Mouse (Mus musculus): Measurements from ENCODE around the gene Cpeb3.

Cpeb3 gene

DNA sequence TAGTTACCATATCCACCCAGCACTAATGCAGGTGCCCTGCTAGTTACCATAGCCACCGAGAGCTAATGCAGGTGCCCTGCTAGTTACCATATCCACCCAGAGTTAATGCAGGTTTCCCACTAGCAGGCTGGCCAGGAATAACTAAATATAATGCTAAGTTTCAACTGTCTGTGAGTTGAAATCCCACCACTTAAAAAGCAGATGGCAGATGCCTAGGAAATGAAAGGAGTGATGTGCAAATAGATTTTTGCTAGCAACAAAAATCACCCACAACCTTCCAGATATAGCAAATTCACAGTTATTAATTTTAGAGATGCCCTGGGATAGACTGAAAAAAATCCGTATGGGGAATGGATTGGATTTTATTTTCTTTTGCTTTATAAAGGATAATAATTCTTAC, 176.0 kb downstream of the Cpeb3 start:
- no peak for DNase-seq (ENCODE audit: low read depth, low spot score)

DNA sequence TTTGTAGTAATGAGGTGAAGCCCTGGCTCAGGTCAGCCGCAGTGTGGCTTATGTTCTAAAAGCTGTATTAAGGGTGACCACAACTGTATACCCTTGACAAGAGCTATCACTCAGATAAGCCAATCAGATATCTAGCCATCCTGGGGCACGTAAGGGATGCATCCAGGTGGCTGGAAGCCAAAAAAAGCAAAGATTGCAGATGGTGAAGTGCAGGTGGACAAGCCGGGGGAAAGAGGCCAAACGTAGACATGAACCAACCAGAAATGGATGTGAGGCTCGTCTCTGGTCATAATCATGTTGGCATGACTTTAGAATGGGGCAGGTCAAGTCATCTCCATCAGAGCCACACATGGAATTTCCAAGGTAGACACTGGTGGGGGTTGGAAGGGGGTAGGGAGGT, 177.0 kb downstream of the Cpeb3 start:
- no peak for DNase-seq (ENCODE audit: low read depth, low spot score)

DNA sequence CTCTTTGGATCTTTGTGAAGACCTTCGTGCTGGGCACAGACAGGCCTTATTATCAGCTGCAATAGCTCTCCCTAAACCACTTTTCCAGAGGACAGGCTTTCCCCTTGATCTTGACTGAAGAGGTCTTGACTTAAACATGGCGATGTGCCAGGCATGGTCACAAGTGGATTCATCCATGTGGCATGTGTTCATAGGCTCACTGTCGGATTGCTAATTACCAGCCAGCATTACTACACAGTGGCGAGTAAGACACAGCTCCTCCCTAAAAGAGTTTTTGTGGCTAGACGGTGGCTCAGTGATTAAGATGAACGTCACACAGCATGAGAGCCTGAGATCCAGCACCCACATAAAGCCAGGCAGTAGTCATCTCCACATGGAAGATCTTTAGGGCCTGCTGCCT, 178.6 kb downstream of the Cpeb3 start:
- no peak for DNase-seq (ENCODE audit: low read depth, low spot score)

DNA sequence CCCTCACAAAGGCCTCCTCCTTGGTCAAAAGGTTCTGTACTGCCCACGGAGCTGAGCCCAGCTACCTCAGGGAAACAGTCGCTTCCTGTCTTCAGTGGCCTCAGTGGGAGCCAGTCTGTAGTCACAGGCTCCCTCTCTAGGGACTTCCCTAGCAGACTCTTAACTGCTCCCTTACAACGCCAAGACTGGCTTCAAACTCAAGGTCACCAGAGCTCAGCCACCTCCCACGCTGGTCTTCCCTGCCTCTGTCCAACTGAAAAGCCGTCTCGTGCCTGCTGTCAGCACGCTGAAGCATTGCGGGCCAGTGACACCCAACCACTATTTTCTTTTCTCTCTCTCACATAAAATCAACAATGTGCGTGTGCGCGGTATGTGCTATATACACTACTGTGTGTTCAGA, 182.0 kb downstream of the Cpeb3 start:
- peak; percentile 43 for DNase-seq (ENCODE audit: low read depth, low spot score)

DNA sequence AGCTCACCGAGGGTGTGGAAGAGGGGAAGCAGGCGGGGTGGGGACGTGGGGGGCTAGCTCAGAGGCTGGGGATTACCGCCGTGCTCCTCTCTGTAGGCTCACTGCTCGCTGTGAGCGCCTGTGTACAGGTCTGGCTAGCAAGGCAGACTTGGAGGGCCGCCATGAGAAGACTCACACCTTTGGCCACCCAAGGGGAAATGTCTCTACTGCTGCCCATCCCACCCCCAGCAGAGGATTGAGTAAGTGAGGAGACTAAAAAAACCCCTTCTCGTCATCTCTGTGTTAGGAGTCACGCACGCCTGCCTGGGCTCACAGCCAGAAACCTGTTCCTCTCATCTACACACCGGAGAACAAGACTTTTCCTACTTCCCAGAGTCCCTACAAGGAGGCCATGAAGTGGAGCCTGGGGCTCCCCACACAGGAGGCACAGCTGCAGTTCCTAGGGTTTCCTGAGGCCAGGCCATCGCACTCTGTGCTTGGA, 182.5 kb downstream of the Cpeb3 start:
- DNase-seq (ENCODE audit: low read depth, low spot score) = peak; percentile 15

DNA sequence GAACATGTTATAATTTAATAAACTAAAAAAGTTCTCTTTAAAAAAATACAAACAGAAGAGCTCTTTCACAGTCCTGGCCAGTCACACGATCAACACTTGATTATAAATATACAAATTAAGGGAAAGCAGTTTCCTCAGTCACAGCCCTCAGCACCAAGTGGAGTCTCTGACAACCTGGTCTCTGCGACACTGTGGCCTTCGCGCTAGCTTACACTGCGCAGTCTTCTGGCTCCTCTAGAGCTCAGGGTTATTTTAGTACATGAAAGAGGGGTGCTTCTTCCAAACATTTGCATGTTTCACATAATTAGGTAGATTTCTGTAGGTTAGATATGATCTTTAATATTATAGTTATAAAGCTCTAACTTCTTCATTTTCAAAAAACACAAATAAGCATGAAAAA, 186.3 kb downstream of the Cpeb3 start:
- DNase-seq (ENCODE audit: low read depth, low spot score) = no peak

DNA sequence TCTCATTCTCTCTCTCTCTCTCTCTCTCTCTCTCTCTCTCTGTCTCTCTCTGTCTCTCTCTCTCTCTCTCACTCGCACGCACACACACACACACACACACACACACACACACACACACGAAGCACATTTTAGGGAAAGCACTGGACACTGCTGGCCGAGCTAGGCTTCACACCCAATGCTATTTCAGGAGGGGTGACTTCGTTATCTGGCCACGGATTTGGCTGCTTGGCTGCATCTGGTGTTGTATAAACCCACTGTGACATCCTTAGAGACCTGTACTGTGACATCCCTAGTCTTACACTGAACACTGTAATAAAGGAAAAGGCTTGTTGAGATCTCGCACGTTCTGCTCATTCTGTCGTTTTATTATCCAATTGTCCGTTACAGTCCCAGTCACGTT, 187.4 kb downstream of the Cpeb3 start:
- DNase-seq (ENCODE audit: low read depth, low spot score) = no peak

DNA sequence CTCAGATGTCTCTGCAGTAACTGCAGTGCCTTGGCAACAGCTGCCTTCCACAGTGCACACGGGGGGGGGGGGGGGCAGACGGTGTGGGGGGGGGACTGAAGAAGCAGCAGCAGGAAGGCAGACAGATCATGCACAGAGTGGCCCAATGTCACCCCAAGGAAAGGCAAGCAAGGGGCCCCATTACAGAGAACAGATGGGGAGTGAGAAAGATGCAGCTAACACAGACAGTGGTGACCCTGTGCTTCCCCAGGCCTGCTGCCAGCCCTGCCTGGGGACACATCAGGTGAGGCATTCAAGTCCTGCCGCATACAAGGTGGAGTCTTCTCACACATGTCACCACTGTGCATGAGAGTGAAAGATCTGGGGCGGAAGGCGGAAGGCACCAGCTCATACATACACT, 187.9 kb downstream of the Cpeb3 start:
- DNase-seq (ENCODE audit: low read depth, low spot score) = no peak

DNA sequence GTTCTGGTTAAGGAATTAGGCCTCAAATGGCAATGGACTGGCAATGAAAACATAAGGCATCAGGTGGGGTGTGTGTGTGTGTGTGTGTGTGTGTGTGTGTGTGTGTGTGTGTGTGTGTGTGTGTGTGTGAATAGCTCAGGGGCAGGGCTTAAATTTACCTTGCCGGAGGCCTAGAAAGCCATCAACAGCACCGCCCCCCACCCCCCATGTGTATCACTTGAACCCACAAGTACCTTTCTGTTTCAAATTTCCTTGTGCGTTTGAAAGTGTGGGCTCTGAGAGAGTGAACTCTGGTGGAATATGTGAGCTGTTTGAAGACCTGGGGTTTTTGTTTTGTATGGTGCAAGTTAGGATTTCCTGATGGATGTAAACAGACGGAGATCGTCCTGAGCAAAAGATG, 189.5 kb downstream of the Cpeb3 start:
- peak; percentile 43 for DNase-seq (ENCODE audit: low read depth, low spot score)

DNA sequence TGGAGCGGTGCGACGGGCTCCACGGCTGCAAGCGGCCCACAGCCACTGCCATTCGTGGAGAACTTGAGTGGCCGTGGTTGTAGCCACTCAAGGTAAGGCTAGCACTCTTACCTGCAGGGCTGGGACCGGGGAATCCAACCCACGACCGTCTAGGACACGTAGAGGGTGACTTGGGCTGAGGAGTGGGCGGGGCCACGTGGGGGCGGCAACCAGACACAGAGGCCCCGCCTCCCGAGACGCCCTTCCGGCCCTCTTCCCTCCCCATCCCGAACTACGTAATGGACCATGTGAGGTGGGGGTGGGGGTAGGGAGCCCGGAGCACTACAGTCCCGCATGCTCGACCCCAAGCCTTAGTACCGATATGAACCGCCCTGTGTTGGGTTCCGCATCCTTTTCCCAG, 190.0 kb downstream of the Cpeb3 start:
- DNase-seq (ENCODE audit: low read depth, low spot score) = peak; percentile 97

DNA sequence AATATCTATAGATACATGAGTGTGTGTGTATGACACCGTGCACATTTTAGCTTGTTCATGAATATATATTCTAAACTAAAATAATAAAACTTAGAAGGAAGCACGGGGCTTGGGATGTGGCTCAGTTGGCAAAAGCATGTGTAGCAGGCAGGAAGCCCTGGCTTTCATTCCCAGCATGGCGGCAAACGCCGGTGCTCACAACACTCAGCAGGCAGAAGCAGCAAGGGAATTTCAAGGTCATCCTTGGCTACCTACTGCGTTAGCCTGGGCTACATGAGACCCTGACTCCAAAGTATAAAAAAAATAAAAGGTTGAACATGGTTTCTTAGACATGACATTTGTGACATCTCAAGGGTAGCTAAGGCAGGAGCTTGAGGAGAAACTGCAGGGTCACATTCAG, 191.5 kb downstream of the Cpeb3 start:
- DNase-seq (ENCODE audit: low read depth, low spot score) = peak; percentile 26

DNA sequence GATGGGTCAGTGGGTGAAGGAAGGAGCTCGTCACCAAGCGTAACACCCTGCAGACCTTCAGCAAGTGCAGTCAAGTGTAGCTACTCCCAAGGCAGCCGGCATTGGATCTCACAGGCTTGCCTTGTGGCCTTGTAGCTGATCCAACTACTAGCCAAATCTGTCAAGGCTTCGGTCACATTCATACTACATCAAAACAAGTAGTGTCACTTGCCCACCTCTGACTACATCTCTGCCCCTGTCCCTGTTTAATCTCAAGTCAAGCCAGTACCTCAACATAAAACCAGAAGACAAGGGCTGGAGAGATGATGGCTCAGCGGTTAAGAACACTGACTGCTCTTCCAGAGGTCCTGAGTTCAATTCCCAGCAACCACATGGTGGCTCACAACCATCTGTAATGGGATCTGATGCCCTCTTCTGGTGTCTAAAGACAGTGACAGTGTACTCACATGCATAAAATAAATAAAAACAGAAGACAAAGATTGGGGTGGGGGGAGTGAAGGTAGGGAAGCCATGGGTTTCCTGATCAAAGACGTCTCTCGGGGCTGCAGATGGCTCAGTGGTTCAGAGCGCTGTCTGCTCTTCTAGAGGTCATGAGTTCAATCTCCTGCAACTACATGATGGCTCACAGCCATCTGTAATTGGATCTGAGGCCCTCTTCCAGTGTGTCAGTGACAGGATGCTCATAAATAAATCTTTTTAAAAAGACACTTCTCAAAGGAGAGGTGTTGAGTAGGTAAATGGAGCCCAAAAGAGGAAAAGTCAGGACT, 194.0 kb downstream of the Cpeb3 start:
- DNase-seq (ENCODE audit: low read depth, low spot score) = no peak

DNA sequence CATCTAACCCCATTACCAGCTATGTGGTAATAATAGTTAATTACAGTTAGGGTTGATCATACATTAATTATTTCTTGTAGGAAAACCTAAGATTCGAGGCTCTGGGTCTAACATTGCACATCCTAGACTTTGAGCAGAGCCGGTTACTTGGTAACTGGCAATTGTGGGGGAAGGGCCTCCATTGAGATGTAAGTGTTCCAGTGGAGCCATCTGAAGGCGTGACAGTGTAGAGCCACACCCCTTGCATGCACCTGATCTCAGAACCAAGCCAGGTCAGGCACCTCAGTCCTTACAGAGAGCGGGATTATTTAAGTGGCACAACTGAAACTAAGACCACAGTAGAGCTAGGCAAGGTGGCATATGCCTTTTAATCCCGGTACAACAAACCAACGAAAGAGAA, 194.9 kb downstream of the Cpeb3 start:
- DNase-seq (ENCODE audit: low read depth, low spot score) = peak; percentile 86

DNA sequence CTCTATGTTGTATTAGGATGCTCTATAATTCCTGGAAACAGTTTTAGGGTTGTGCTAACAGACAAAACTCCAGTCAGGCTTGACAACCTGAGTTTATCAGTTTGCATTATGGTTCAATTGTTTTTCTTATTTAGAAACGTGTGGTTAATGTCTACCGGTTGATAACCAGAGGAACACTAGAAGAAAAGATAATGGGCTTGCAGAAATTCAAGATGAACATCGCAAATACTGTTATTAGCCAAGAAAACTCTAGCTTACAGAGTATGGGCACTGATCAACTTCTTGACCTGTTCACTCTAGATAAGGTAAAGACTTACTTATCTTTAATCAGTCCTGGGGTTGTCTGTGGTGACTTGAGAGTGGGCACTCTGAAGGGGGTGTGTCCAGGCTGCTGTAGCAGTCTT, 198.5 kb downstream of the Cpeb3 start:
- DNase-seq (ENCODE audit: low read depth, low spot score) = no peak

DNA sequence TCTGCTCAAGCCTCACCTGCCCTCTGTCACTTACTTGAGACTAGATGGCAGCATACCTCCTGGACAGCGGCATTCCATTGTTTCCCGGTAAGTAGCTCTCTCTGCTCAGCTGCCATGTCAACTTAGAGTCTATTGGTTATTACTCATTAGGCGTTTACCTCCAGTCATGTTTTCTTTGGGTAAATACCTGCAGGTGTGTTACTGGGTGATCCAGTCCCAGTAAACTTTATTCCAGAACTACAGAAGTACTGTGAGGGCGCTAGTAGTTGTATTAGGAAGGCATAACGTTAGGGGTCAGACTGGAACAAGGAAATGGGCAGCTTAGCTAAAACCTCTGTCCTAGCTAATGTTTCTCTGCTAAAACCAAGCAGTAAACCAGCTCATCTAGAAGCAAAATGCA, 203.8 kb downstream of the Cpeb3 start:
- no peak for DNase-seq (ENCODE audit: low read depth, low spot score)

All from ZHBTc4 (cell line).